ENCODE assay signal across 10 mouse cellular contexts in the genomic region with DNA sequence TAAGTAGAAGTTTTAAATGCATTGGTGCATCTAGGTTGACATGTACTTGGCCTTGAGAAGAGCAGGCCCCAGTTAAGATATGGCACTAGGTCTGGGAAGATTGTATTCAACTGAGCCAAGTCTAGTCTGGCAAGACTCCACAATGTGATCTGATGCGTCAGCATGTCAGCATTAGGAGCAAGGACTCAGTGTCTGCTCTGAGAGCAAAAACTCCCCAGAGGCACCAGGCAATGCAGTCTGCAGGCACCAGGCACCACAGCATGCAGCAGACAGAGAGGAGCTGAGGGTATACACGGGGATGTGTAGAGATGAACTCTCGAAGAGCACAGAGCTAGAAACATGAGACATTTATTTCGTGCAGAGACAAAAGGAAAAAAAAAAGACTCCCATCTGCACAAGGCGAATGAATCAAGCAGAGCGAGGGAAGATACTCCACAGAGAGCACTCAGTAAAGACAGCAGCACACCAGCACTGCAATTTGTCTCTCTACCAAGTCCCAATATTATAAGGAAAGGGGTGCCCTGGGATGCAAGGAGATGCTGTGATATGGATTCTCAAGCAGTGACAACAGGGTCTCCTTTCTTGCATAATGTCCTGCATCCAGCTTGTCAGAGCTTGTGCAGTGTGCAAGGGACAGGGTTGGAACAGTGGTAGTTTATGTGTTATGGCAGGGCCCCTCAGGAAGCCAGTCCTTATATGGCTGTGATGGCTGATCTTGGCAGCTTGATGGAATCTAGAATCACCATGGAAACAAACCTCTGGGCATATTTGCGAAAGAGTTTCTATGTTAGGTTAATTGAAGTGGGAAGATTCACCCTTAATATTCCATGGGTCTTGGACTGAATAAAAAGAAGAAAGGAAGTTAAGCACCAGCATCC. TPM values are rescaled to one million over a fixed set of nuclear protein-coding genes. Genes with fewer than 3 reads are reported as not detected.
DNase-seq lines count a peak whose midpoint lies in the region; ATAC-seq and TF ChIP-seq lines count a peak whose summit lies in the region.
"Had no signal": no experiment of that assay in that cellular context is flagged by ENCODE, and none has a peak within 500 bp of the region (broad histone marks: within the 10 kb centered on the region; RNA-seq: fewer than 3 reads in every experiment).

No protein-coding gene starts in this region.

- H3K4me1 ChIP-seq in forebrain, embryonic 16.5 days (replicated peaks; ENCODE audit: control insufficient read depth, insufficient read depth, low read length): no peaks in the 10 kb centered on the region
- H3K4me1 ChIP-seq in forebrain, embryonic 11.5 days (replicated peaks; ENCODE audit: control insufficient read depth, insufficient read depth, low read length): no peaks in the 10 kb centered on the region
- no peaks in the 10 kb centered on the region for H3K4me1 ChIP-seq in midbrain, embryonic 16.5 days (ENCODE audit: control insufficient read depth, insufficient read depth, low read length)
- no peaks in the 10 kb centered on the region for H3K4me1 ChIP-seq in midbrain, embryonic 11.5 days (ENCODE audit: control insufficient read depth, insufficient read depth, low read length)
- H3K4me1 ChIP-seq in embryonic fibroblast, embryonic 13.5 days (ENCODE audit: control insufficient read depth, insufficient read depth, low read length): peaks cover 14% of the 10 kb centered on the region
- H3K4me1 ChIP-seq in stomach, postnatal 0 days (replicated peaks; ENCODE audit: control insufficient read depth, insufficient read depth): no peaks in the 10 kb centered on the region
- H3K4me1 ChIP-seq: neural tube, embryonic 12.5 days had no signal

- H3K9ac ChIP-seq in forebrain, embryonic 16.5 days (replicated peaks; ENCODE audit: low read depth, low read length): no peak overlapping the region
- H3K9ac ChIP-seq in forebrain, embryonic 11.5 days (ENCODE audit: low read length): no peak overlapping the region
- no peak overlapping the region for H3K9ac ChIP-seq in midbrain, embryonic 16.5 days (ENCODE audit: low read depth, low read length)
- H3K9ac ChIP-seq in midbrain, embryonic 11.5 days (ENCODE audit: low read length): no peak overlapping the region
- H3K9ac ChIP-seq in stomach, postnatal 0 days (ENCODE audit: low read length): no peak overlapping the region
- H3K9ac ChIP-seq: neural tube, embryonic 12.5 days had no signal

- TF ChIP-seq EP300 in stomach, postnatal 0 days (optimal IDR thresholded peaks at IDR 0.05): no peak

- no peak overlapping the region for H3K4me2 ChIP-seq in forebrain, embryonic 16.5 days (ENCODE audit: low read length)
- H3K4me2 ChIP-seq in forebrain, embryonic 11.5 days (ENCODE audit: low read depth, low read length, severe bottlenecking): no peak overlapping the region
- no peak overlapping the region for H3K4me2 ChIP-seq in midbrain, embryonic 16.5 days (ENCODE audit: low read length)
- H3K4me2 ChIP-seq in midbrain, embryonic 11.5 days: no peak overlapping the region
- H3K4me2 ChIP-seq in stomach, postnatal 0 days (replicated peaks; ENCODE audit: low read depth): no peak overlapping the region
- H3K4me2 ChIP-seq: neural tube, embryonic 12.5 days had no signal

- no peak for TF ChIP-seq CTCF in embryonic fibroblast, embryonic 13.5 days (IDR thresholded peaks at IDR 0.05; ENCODE audit: borderline replicate concordance, insufficient read depth, low read length)
- no peak for TF ChIP-seq CTCF in stomach, postnatal 0 days (IDR thresholded peaks at IDR 0.05; ENCODE audit: low read depth)

- WGBS in forebrain, embryonic 16.5 days: 56% methylated on average over 7 of the region's 7 CpGs
- 79% methylated on average over 7 of the region's 7 CpGs for WGBS in forebrain, embryonic 11.5 days
- 59% methylated on average over 7 of the region's 7 CpGs for WGBS in midbrain, embryonic 16.5 days
- 74% methylated on average over 7 of the region's 7 CpGs for WGBS in midbrain, embryonic 11.5 days
- 50% methylated on average over 7 of the region's 7 CpGs for WGBS in stomach, postnatal 0 days

- no peak overlapping the region for H3K4me3 ChIP-seq in forebrain, embryonic 16.5 days (replicated peaks; ENCODE audit: low read length)
- no peak overlapping the region for H3K4me3 ChIP-seq in forebrain, embryonic 11.5 days (ENCODE audit: low read depth, low read length)
- H3K4me3 ChIP-seq in midbrain, embryonic 16.5 days (ENCODE audit: low read depth, low read length): no peak overlapping the region
- H3K4me3 ChIP-seq in midbrain, embryonic 11.5 days (ENCODE audit: low read depth, low read length): no peak overlapping the region
- H3K4me3 ChIP-seq in embryonic fibroblast, embryonic 13.5 days (ENCODE audit: insufficient read depth, low read length): no peak overlapping the region
- no peak overlapping the region for H3K4me3 ChIP-seq in stomach, postnatal 0 days (ENCODE audit: low read depth, low read length)
- H3K4me3 ChIP-seq: neural tube, embryonic 12.5 days had no signal

- no peaks in the 10 kb centered on the region for H3K27me3 ChIP-seq in forebrain, embryonic 16.5 days (replicated peaks; ENCODE audit: control insufficient read depth, insufficient read depth, low read length)
- H3K27me3 ChIP-seq in forebrain, embryonic 11.5 days (ENCODE audit: control insufficient read depth, insufficient read depth, low read length): no peaks in the 10 kb centered on the region
- H3K27me3 ChIP-seq in midbrain, embryonic 16.5 days (ENCODE audit: control insufficient read depth, insufficient read depth, low read depth, low read length): no peaks in the 10 kb centered on the region
- H3K27me3 ChIP-seq in midbrain, embryonic 11.5 days (ENCODE audit: control insufficient read depth, insufficient read depth, low read length): no peaks in the 10 kb centered on the region
- H3K27me3 ChIP-seq in stomach, postnatal 0 days (ENCODE audit: control insufficient read depth, insufficient read depth, low read length): no peaks in the 10 kb centered on the region
- H3K27me3 ChIP-seq: CH12.LX; neural tube, embryonic 12.5 days had no signal

- H3K36me3 ChIP-seq in forebrain, embryonic 16.5 days (ENCODE audit: control insufficient read depth, insufficient read depth): no peaks in the 10 kb centered on the region
- no peaks in the 10 kb centered on the region for H3K36me3 ChIP-seq in forebrain, embryonic 11.5 days (ENCODE audit: control insufficient read depth, insufficient read depth, low read length)
- no peaks in the 10 kb centered on the region for H3K36me3 ChIP-seq in midbrain, embryonic 16.5 days (ENCODE audit: control insufficient read depth, insufficient read depth, low read length)
- no peaks in the 10 kb centered on the region for H3K36me3 ChIP-seq in midbrain, embryonic 11.5 days (ENCODE audit: control insufficient read depth, insufficient read depth, low read length)
- H3K36me3 ChIP-seq in stomach, postnatal 0 days (ENCODE audit: control insufficient read depth, insufficient read depth, low read length): no peaks in the 10 kb centered on the region
- H3K36me3 ChIP-seq: neural tube, embryonic 12.5 days had no signal

- no peak for DNase-seq in forebrain, embryonic 11.5 days (ENCODE audit: low spot score)
- no peak for DNase-seq in midbrain, embryonic 11.5 days (ENCODE audit: low spot score, missing footprints)
- peak; percentile 47 for DNase-seq in lung, postnatal 10 days
- no peak for DNase-seq in stomach, postnatal 0 days (ENCODE audit: low spot score)
- no peak for DNase-seq in layer of hippocampus, adult 9-11 months

- ATAC-seq in forebrain, embryonic 16.5 days: 0 out of 2 replicates have a peak, but pooled peaks have one; percentile 18
- no peak for ATAC-seq in forebrain, embryonic 11.5 days (replicated peaks; ENCODE audit: low FRiP score)
- no peak; the same call in 1 of the 2 replicates for ATAC-seq in midbrain, embryonic 16.5 days
- ATAC-seq in midbrain, embryonic 11.5 days (ENCODE audit: low FRiP score): no peak
- ATAC-seq in stomach, postnatal 0 days (ENCODE audit: low FRiP score, low TSS enrichment): no peak

- H3K9me3 ChIP-seq in forebrain, embryonic 16.5 days (ENCODE audit: control insufficient read depth, low read length): no peaks in the 10 kb centered on the region
- no peaks in the 10 kb centered on the region for H3K9me3 ChIP-seq in forebrain, embryonic 11.5 days (ENCODE audit: control insufficient read depth, low read length)
- H3K9me3 ChIP-seq in midbrain, embryonic 16.5 days (replicated peaks; ENCODE audit: control insufficient read depth, low read length, poor library complexity, severe bottlenecking): no peaks in the 10 kb centered on the region
- no peaks in the 10 kb centered on the region for H3K9me3 ChIP-seq in midbrain, embryonic 11.5 days (ENCODE audit: control insufficient read depth, low read length)
- no peaks in the 10 kb centered on the region for H3K9me3 ChIP-seq in stomach, postnatal 0 days (ENCODE audit: control insufficient read depth, low read length)
- H3K9me3 ChIP-seq: neural tube, embryonic 12.5 days had no signal

- H3K27ac ChIP-seq in forebrain, embryonic 16.5 days (ENCODE audit: low read length): no peak overlapping the region
- no peak overlapping the region for H3K27ac ChIP-seq in forebrain, embryonic 11.5 days (ENCODE audit: low read depth, low read length)
- H3K27ac ChIP-seq in midbrain, embryonic 16.5 days (ENCODE audit: low read length): peak overlapping the region; percentile 33; the same call in 1 of the 2 replicates
- no peak overlapping the region for H3K27ac ChIP-seq in midbrain, embryonic 11.5 days (ENCODE audit: low read depth, low read length)
- H3K27ac ChIP-seq in embryonic fibroblast, embryonic 13.5 days (ENCODE audit: insufficient read depth, low read length): peak overlapping the region; percentile 45; the same call in 1 of the 2 replicates
- no peak overlapping the region for H3K27ac ChIP-seq in stomach, postnatal 0 days (replicated peaks)
- H3K27ac ChIP-seq: neural tube, embryonic 12.5 days had no signal

- TF ChIP-seq POLR2A in embryonic fibroblast, embryonic 13.5 days (IDR thresholded peaks at IDR 0.05; ENCODE audit: low read depth, low read length): no peak

RNA-seq across cellular contexts. Expression of gene Tbl1x, which starts 22.7 kb away (rescaled TPM):
- 55.5 and 59.8 TPM in 2 replicates for polyA plus RNA-seq in forebrain, embryonic 16.5 days (2015; fragmentation: Nextera tagmentation; extraction: Ambion mirVana)
- polyA plus RNA-seq in forebrain, embryonic 11.5 days (2014; fragmentation: Nextera tagmentation; extraction: Ambion mirVana): 79.4 and 86.6 TPM in 2 replicates
- 41.9 and 46.1 TPM in 2 replicates for polyA plus RNA-seq in midbrain, embryonic 16.5 days (2015; fragmentation: Nextera tagmentation; extraction: Ambion mirVana)
- 78.6 and 85.1 TPM in 2 replicates for polyA plus RNA-seq in midbrain, embryonic 11.5 days (2014; fragmentation: Nextera tagmentation; extraction: Ambion mirVana)
- polyA plus RNA-seq in embryonic fibroblast, embryonic 13.5 days (2011; ENCODE audit: insufficient read length, low read depth, missing spikeins): 91.5 and 98.7 TPM in 2 replicates
- polyA plus RNA-seq in stomach, postnatal 0 days (2015; fragmentation: Nextera tagmentation; extraction: Ambion mirVana): 24.3 and 25.7 TPM in 2 replicates

Comparison
In these comparisons a context has a peak if more than half of its experiments do, and no peak if none do; other contexts are left out.
1. H3K27ac ChIP-seq: peak in midbrain, embryonic 16.5 days (single experiment) and embryonic fibroblast, embryonic 13.5 days (single experiment); none in forebrain, embryonic 16.5 days (single experiment), forebrain, embryonic 11.5 days (single experiment), midbrain, embryonic 11.5 days (single experiment) and stomach, postnatal 0 days (single experiment).